Mouse (Mus musculus) testis, adult 2 months (tissue): ENCODE measurements around the gene Rnf126.

Experiments used
- CTCF ChIP-seq: fragments of 200-500 bp; IDR thresholded peaks from 2 replicates; pipeline ENCODE4 v1.5.1; 2012; ENCODE audit warnings: low read depth, mild to moderate bottlenecking, inconsistent platforms, low read length, moderate library complexity; ENCODE audit not compliant: control insufficient read depth, insufficient read depth, insufficient replicate concordance
- POLR2A ChIP-seq: fragments of 200-500 bp; IDR thresholded peaks from 2 replicates; pipeline ENCODE4 v1.6.1; 2012; ENCODE audit warnings: low read depth, mild to moderate bottlenecking, inconsistent platforms, low read length, moderate library complexity; ENCODE audit not compliant: control insufficient read depth

- TF ChIP-seq CTCF (no peak), POLR2A (no peak)
Observed at GRCm38 (mm10) chr10:79803716-79804323, 37.1 kb upstream of the Rnf126 start.
